Mouse (Mus musculus) activated CD4-positive, CD25-positive, alpha-beta regulatory T cell, adult 4 months (primary cell): ENCODE results near the gene Foxo1. TPM values are rescaled to one million over a fixed set of nuclear protein-coding genes. Genes with fewer than 3 reads are reported as not detected.

Experiments
- ATAC-seq: one replicate; pipeline ENCODE4 v1.8.0; 2017
- polyA plus RNA-seq, 2 experiments: library from polyadenylated mRNA; unstranded; fragments of 100-300 nt; shearing (Covaris generic); gene quantifications; one replicate each; pipeline ENCODE4 v1.2.1; 2017

Foxo1 gene
- polyA plus RNA-seq: 10 to 100 TPM; 30.3 to 30.6 TPM

DNA sequence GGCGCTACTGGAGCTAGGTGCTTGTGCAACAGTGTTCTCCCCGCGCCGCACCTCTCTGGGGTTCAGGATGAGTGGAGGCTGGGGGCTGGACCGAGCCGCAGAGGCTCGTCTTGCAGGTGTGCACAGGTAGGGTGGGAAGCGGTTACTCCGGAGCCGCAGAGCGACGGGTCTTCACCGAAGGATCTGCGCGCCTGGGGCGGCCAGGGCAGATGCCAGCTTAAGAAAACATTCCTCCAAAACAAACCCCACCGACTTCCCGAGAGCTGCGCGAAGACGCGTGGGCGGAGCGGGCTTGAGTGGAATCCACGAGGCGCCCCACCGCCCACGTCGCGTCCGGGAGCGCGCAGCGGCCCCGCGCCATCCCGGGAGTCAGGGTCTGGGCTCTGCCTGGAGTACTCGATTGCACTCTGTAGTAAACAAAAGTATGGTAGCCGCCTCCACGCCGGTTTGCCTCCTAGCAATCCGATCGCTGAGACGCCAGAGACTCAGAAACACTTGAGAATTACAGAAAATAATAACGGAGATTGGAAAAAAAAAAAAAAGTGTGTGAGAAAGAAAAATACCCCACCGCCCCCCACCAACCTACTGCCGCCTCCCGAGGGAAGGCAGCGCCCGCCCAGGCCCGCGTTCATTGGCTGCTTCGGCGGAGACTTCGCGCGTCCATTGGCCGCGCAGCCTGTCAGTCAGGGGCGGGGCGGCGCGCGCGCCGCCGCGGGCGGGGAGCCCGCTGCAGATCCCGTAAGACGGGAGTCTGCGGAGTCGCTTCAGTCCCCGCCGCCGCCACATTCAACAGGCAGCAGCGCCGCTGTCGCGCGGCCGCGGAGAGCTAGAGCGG lies at the start of gene Foxo1:
Gene Foxo1 (plus strand): TSS at position 685 of the 835 bp plus-strand sequence.
- peak; percentile 68 for ATAC-seq

DNA sequence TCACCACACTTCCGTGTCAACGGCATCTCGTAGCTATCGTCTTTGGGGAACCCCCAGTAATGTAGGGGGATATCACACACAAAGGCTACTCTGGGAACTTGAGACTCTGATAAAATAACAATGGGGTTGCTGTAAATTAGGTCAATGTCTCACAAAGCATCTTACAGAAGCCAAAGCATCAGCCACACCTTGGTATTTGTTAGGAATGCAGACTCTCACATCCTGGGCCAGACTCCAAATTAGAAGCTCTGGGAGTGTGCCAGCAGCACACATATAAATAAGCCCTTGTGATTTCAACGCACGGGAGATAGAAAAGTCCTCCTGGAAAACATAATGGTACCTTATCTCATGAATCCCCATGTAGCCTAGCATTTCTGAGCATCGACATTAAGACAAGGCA lies 49.3 kb upstream of the Foxo1 start:
- ATAC-seq: no peak

DNA sequence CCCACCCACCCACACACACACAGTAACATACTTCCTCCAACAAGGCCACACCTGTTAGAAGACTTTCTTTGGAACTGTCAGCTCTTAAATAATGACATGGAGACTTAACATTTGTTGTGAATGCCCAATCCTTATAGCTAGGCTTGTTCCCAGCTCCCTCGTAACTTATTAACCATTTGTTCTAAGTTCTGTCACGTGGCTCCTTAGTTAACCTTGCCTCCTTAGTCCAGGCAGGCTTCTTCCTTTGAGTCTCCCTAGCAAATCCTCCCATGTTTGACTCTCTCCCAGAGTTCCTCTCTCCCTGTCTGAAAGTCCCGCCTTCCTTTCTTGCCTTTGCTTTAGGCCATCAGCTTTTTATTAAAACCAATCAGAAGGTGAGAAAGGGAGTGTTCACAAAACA lies 47.1 kb upstream of the Foxo1 start:
- no peak for ATAC-seq

DNA sequence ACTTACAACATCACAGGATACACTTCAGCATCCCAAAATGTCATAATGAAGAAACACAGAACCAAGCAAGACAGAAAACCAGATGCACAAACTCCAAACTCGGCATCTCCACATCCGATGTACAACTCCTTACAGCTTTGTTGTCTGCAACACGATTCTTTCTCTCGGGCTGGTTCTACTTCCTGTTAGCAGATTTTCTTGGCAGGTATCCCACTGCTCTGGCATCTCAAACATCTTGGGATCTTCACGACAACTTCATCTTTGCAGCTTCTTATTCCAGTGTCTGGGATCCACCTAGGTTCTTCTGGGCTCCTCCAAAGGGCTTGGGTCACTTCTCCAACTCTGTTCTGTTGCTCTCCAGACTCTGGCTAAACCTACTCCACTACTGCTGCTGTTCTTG lies 46.2 kb upstream of the Foxo1 start:
- no peak for ATAC-seq

DNA sequence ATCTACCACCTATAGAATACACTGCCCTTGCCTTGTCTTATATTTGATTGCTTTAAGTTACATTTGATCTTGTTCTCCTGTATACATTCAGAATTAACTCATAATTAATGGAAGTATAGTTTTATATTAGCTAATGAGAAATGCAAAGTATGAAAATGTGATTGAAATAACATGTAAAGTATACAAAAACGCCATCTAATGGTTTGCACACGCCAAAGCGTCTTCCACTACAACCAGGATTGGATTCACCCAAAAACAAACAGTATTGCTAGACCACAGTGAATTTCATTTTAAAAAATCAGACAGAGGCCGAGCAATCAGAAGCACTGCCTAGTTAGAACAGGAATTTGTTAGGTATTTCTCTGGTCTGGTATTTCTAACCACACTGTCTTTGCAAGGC lies 31.6 kb upstream of the Foxo1 start:
- no peak for ATAC-seq

GRCm38 (mm10) chr3:52237136-52237535 lies 31.0 kb upstream of the Foxo1 start:
- no peak for ATAC-seq

DNA sequence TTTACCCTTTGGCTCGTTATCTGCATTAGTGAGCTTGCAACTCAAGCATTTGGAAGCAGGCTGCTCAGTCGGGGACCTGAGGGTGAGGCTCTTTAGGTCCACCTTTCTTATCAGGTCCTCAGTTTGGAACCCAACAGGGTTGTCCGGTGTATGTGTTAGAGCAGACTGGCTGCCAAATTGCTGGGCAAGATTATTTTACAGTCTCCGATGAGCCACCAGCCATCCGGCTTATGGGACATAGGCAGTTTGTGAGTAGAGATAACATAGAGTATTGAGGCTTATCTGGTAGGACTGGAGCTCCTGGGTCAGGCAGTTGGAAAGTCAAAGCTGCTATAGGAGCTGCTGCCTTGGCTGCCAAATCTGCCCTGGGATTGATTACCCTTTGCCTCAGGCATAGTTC lies 27.1 kb upstream of the Foxo1 start:
- ATAC-seq: no peak

DNA sequence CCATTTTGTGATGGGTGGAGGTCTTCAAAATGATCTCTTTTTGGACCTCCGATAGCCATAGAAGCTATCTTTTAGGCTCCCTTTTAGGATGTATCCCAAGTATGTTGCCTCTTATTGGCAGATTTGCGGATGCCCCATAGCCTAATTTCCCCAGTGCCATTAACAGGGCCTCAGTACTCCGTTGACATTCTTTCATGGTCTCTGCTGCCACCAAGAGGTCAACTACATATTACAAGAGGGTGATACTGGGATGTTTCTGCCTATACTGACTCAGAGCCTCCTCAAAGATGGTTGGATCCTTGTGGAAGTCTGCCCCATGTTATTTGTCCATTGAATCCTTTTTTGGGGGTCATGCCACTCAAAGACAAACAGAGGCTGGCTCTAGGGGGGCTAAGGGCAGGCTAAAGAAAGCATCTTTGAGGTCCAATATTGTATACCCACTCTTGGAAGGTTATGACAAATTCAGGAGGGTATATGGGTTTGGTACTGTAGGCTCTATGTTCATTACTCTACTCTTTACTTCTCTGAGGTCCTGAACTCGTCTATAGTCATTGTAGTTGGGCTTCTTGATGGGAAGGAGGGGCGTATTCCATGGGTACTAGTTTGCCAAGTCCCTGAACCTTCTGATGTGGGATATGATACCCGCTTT lies 25.6 kb upstream of the Foxo1 start:
- ATAC-seq: peak; percentile 72

DNA sequence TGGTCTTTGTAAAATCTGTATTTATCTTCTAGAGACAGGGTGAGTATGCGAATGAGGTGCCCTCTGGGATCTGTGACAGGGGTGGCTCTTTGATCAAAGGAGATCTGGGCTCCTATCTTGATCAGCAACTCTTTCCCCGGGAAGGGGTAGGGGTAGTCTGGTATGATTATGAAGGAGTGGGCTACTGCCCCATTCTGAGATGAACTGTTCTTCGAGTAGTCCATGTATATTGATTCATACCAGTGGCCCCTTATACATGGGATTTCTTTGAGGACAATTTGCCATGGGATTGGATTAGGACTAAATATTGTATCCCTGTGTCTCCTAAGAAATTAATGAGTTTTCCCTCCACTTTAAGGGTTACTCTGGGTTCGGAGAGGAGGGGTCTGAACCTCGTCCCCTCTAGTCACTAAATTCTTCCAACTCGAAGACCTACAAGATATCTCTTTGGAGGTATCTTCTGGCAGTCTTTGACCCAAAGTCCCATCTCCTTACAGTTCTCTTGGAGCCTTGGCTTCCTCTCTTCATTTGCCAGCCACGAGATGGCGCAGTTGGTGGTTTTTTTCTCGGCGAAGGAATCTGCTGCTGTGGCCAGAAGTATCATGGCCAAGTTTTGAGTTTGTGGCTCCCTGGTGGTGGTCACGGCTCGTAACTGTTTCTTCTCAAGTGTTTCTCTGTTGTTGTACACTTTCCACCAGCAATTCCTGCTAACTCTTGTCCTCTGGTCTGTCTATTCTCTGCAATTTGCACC lies 24.7 kb upstream of the Foxo1 start:
- no peak for ATAC-seq

DNA sequence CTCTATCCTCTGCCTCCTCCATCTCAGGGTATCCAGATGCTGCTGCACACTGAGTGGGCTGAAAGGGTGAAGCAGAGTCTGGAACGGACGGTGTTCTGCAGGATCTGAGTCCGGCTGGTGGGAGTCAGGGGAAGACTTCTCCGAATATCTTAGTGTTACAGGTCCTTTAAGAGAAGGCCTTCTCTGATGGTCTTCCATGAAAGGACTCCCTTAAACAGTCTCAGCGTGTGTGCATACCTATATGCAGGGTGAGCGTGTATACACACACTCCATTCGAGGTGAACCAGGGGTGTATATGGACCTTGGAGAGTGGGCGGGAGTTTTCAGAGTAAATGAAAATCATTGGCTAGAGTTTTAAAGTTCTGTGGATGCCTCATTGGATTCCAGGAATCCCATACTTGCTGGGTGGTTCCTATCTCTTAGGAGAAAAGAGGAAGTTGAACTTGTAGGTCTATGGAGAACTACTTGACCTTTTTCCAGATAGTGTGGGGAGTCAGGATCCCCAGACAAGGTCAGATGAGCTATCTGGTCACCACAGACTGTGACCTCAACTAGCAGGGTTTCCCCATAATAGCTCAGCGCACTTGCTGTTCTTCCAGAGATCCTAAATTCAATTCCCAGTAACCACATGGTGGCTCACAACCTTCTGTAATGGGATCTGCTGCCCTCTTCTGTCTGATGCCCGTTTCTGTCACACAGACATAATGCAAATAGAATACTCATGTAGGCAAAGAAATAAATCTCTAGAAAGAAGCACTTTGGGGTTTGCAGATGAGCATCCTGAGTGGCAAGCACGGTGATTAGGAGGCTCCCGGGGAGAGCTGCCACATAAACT lies 21.9 kb upstream of the Foxo1 start:
- no peak for ATAC-seq

- ATAC-seq: no peak
Measured at GRCm38 (mm10) chr3:52251184-52251583, 17.0 kb upstream of the Foxo1 start.

DNA sequence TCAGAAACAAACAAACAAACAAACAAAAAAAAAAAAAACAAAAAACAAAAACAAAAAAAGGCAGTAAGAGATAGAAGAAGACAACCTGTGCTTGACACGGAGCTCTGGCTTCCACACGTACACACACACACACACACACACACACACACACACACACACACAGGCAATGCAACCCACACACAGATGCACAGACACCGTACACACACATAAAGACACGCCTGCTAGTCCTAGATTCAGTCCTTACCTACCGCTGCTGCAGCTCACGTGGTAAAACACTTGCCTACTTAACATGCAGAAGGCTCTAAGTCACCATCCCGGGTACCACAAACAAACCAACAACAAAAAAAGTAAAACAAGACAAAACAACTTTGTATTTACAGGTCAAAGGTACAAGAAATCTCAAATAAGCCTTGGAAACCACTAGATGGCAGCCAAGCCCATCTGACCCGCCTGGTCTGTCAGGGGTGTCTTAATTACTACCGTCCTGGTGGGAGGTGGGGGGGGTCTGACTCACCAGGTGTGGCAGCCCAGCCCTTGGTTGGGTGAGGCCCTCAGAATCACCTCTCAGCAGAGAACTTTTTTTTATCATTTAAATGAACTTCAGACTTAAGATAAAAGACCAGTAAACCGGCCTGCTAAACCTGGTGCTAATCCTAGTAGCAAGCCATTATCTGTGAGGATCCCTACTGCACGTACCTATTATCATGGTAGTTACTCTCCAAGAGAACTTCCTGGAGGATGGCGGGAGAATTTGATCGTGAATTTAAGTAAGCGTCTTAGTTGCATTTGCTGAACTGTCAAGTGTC lies 14.3 kb upstream of the Foxo1 start:
- no peak for ATAC-seq

DNA sequence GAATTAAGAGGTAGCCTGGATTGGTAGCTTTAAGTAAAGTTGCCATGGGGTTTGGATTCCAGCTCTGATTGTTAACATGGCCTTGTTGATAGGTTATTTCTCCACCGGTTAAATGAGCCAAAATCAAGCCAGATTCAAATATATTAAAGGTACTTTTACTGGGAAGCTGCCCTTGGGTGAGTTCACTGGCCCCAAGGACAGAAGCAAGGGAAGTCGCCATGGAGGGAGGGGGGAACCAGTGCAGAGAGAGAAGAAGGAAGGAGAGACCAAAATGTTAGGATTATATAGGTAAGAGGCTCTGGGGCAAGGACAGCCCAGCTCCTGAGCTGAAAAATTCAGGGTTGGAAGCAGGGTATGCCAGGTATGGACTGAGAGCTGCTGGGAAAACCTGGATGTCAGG lies 13.6 kb upstream of the Foxo1 start:
- ATAC-seq: no peak

DNA sequence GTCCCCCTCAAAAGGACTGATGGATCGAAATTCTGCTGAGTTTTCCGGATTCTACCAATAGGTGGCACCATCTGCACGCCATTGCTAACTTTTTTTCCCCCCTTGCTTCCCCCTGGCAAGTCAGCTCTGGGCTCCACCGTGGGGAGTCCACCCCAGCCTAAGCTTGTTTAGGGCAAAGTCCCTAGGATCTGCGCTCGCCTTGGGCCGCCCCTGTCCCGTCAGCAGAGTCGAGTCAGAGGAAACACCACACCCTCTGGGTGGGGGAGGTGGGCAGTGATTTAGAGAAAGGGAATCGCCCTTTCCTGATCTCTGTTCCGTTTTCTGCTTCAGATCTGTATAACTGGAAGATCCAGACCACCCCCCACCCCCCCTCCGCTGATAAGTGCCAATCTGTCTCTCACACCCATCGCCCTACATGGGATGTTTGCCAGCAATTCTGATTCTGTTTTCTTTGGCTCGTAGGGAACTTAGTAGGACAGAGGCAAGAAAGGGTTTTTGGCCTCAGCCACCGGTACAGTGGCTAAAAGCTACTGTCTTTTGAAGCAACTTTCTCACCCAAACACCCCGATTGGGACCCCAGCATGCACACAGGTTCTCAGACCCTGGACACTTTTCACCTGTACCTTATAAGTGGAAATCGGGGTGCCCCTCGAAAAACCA lies 10.2 kb upstream of the Foxo1 start:
- ATAC-seq: no peak

- no peak for ATAC-seq
Measured at GRCm38 (mm10) chr3:52258532-52258931, 9.6 kb upstream of the Foxo1 start.

DNA sequence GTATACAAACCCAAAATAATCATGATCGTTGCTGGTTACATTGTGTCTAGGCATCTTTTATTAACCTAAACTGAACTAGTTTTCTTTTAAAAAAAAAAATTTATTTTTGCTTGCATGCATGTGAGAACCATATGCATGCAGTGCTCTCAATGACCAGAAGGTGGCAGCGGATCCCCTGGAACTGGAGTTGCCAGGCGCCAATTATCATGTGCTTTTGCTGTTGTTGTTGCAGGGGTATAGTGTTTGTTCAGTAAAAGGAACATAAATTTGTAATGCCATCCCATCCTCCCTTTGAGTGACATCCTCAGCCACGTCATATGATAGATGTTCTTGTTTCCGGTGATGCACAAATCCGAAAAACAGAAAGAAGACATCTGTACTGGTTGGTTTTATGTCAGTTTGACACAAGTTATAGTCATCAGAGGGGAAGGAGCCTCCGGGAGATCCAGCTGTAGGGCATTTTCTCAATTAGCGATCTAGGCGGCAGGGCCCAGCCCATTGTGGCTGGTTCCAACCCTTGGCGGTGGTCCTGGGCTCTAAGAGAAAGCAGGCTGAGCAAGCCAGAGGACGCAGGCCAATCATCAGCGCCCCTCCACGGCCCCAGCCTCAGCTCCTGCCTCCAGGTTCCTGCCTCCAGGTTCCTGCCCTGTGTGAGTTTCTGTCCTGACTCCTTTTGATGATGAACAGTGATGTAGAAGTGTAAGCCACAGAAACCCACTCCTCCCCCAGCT lies 5.5 kb upstream of the Foxo1 start:
- peak; percentile 54 for ATAC-seq

GRCm38 (mm10) chr3:52264354-52264753 lies 3.8 kb upstream of the Foxo1 start:
- no peak for ATAC-seq

GRCm38 (mm10) chr3:52266606-52267160 lies 1.5 kb upstream of the Foxo1 start:
- ATAC-seq: no peak

DNA sequence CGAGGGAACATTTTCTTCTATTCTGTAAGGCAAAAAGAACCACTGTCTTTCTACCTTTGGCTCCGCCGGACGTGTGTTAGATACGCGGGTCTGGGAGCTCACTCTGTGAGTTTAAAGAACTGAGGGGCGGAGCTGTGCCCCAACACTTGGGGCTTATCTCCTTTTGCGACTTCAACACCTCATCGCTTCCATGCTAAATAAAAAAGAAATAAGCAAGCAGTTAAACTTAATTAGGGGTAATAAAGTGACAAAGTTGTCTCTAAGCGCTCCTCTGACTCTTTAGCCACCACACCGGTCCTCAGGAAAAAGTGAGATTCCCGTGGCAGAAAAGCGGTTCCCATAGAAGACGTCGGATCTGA lies 864 bp upstream of the Foxo1 start:
- ATAC-seq: peak; percentile 8

DNA sequence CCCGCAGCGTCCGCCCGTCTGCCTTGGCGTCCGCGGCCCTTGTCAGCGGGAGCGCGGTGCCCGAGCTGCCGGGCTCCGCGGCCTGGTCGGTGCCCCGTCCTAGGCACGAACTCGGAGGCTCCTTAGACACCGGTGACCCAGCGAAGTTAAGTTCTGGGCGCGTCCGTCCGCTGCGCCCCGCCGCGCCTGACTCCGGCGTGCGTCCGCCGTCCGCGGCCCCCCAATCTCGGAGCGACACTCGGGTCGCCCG lies 276 bp downstream of the Foxo1 start:
- ATAC-seq: no peak
